Mouse (Mus musculus): ENCODE data around the gene Lyrm4. TPM values are rescaled to one million over a fixed set of nuclear protein-coding genes. Genes with fewer than 3 reads are reported as not detected.

Gene Lyrm4
- polyA plus RNA-seq (2015; fragmentation: Nextera tagmentation; extraction: Ambion mirVana) = 39.3 and 39.8 TPM in 2 replicates

- Histone ChIP-seq H3K9ac (peak within 1 kb of the TSS; percentile 68), H3K27ac (replicated peaks) (peak within 1 kb of the TSS; percentile 98), H3K4me2 (peak within 1 kb of the TSS; percentile 84), H3K4me3 (peak within 1 kb of the TSS; percentile 79), H3K4me1 (replicated peaks) (peaks cover 30% of the 10 kb centered on the region), H3K36me3 (no peaks in the 10 kb centered on the region), H3K27me3 (no peaks in the 10 kb centered on the region), H3K9me3 (no peaks in the 10 kb centered on the region)
- under 1% methylated on average over 74 of the region's 75 CpGs for WGBS
- ATAC-seq (ENCODE audit: low FRiP score, low read depth) = peak; percentile 99
Observed at GRCm38 (mm10) chr13:36117143-36118014, at the start of gene Lyrm4, which contains the start of gene Fars2. Gene Lyrm4 (minus strand): TSS chr13:36117526. Gene Fars2 (plus strand): TSS chr13:36117412.

- H3K9me3 ChIP-seq = no peaks in the 10 kb centered on the region
- 89% methylated on average over 1 of the region's 1 CpGs for WGBS
- H3K4me3 ChIP-seq = no peak overlapping the region
- no peaks in the 10 kb centered on the region for H3K4me1 ChIP-seq (replicated peaks)
- no peaks in the 10 kb centered on the region for H3K27me3 ChIP-seq
- H3K36me3 ChIP-seq = no peaks in the 10 kb centered on the region
- H3K9ac ChIP-seq = no peak overlapping the region
- ATAC-seq (ENCODE audit: low FRiP score, low read depth) = no peak
- no peak overlapping the region for H3K4me2 ChIP-seq
- no peak overlapping the region for H3K27ac ChIP-seq (replicated peaks)
Observed at GRCm38 (mm10) chr13:36163898-36164297, 46.6 kb upstream of the Lyrm4 start.

- ATAC-seq (ENCODE audit: low FRiP score, low read depth) = no peak
- no peak overlapping the region for H3K4me2 ChIP-seq
- H3K9ac ChIP-seq = no peak overlapping the region
- no peaks in the 10 kb centered on the region for H3K9me3 ChIP-seq
- no peak overlapping the region for H3K27ac ChIP-seq (replicated peaks)
- 93% methylated on average over 5 of the region's 5 CpGs for whole genome bisulfite sequencing
- no peaks in the 10 kb centered on the region for H3K27me3 ChIP-seq
- no peaks in the 10 kb centered on the region for H3K4me1 ChIP-seq (replicated peaks)
- H3K4me3 ChIP-seq = no peak overlapping the region
- H3K36me3 ChIP-seq = no peaks in the 10 kb centered on the region
Observed at GRCm38 (mm10) chr13:36163411-36163810, 46.1 kb upstream of the Lyrm4 start.

- Histone ChIP-seq H3K4me2 (no peak overlapping the region), H3K9ac (no peak overlapping the region), H3K36me3 (no peaks in the 10 kb centered on the region), H3K4me1 (replicated peaks) (no peaks in the 10 kb centered on the region), H3K27ac (replicated peaks) (no peak overlapping the region), H3K9me3 (no peaks in the 10 kb centered on the region), H3K27me3 (no peaks in the 10 kb centered on the region), H3K4me3 (no peak overlapping the region)
- 91% methylated on average over 7 of the region's 7 CpGs for WGBS
- no peak for ATAC-seq (ENCODE audit: low FRiP score, low read depth)
Observed at GRCm38 (mm10) chr13:36156340-36156931, 39.1 kb upstream of the Lyrm4 start.

GRCm38 (mm10) chr13:36152728-36153498 lies 35.6 kb upstream of the Lyrm4 start:
- no peaks in the 10 kb centered on the region for H3K36me3 ChIP-seq
- H3K4me3 ChIP-seq = no peak overlapping the region
- H3K9ac ChIP-seq = no peak overlapping the region
- H3K27me3 ChIP-seq = no peaks in the 10 kb centered on the region
- H3K4me1 ChIP-seq (replicated peaks) = peaks cover 7% of the 10 kb centered on the region; the same call in 1 of the 2 replicates
- no peaks in the 10 kb centered on the region for H3K9me3 ChIP-seq
- H3K4me2 ChIP-seq = no peak overlapping the region
- ATAC-seq (ENCODE audit: low FRiP score, low read depth) = no peak
- 79% methylated on average over 5 of the region's 5 CpGs for WGBS
- H3K27ac ChIP-seq (replicated peaks) = no peak overlapping the region

GRCm38 (mm10) chr13:36150272-36150671 lies 32.9 kb upstream of the Lyrm4 start:
- no peak overlapping the region for H3K9ac ChIP-seq
- H3K4me1 ChIP-seq (replicated peaks) = peaks cover 7% of the 10 kb centered on the region; the same call in 1 of the 2 replicates
- 62% methylated on average over 5 of the region's 5 CpGs for WGBS
- no peaks in the 10 kb centered on the region for H3K9me3 ChIP-seq
- no peak overlapping the region for H3K4me2 ChIP-seq
- no peak for ATAC-seq (ENCODE audit: low FRiP score, low read depth)
- no peak overlapping the region for H3K4me3 ChIP-seq
- no peaks in the 10 kb centered on the region for H3K27me3 ChIP-seq
- H3K36me3 ChIP-seq = no peaks in the 10 kb centered on the region
- H3K27ac ChIP-seq (replicated peaks) = no peak overlapping the region

GRCm38 (mm10) chr13:36149175-36149939 lies 32.0 kb upstream of the Lyrm4 start:
- Histone ChIP-seq H3K36me3 (no peaks in the 10 kb centered on the region), H3K27me3 (no peaks in the 10 kb centered on the region), H3K9me3 (no peaks in the 10 kb centered on the region), H3K4me3 (no peak overlapping the region), H3K4me1 (replicated peaks) (peaks cover 7% of the 10 kb centered on the region; the same call in 1 of the 2 replicates), H3K27ac (replicated peaks) (no peak overlapping the region), H3K9ac (no peak overlapping the region), H3K4me2 (no peak overlapping the region)
- 51% methylated on average over 6 of the region's 6 CpGs for WGBS
- no peak for ATAC-seq (ENCODE audit: low FRiP score, low read depth)

GRCm38 (mm10) chr13:36145601-36146000 lies 28.3 kb upstream of the Lyrm4 start:
- Histone ChIP-seq H3K9me3 (no peaks in the 10 kb centered on the region), H3K4me3 (no peak overlapping the region), H3K9ac (no peak overlapping the region), H3K36me3 (no peaks in the 10 kb centered on the region), H3K4me2 (no peak overlapping the region), H3K27ac (replicated peaks) (no peak overlapping the region), H3K4me1 (replicated peaks) (peaks cover 7% of the 10 kb centered on the region; the same call in 1 of the 2 replicates), H3K27me3 (no peaks in the 10 kb centered on the region)
- WGBS = 87% methylated on average over 1 of the region's 1 CpGs
- ATAC-seq (ENCODE audit: low FRiP score, low read depth) = no peak

GRCm38 (mm10) chr13:36140247-36141016 lies 23.1 kb upstream of the Lyrm4 start:
- Histone ChIP-seq H3K9me3 (no peaks in the 10 kb centered on the region), H3K27me3 (no peaks in the 10 kb centered on the region), H3K36me3 (no peaks in the 10 kb centered on the region), H3K4me1 (replicated peaks) (no peaks in the 10 kb centered on the region), H3K4me3 (no peak overlapping the region), H3K9ac (no peak overlapping the region), H3K27ac (replicated peaks) (no peak overlapping the region), H3K4me2 (no peak overlapping the region)
- 78% methylated on average over 5 of the region's 5 CpGs for WGBS
- ATAC-seq (ENCODE audit: low FRiP score, low read depth) = no peak

- H3K9me3 ChIP-seq = no peaks in the 10 kb centered on the region
- WGBS = 88% methylated on average over 5 of the region's 5 CpGs
- no peak overlapping the region for H3K9ac ChIP-seq
Observed at GRCm38 (mm10) chr13:36139703-36140102, 22.4 kb upstream of the Lyrm4 start.

More at GRCm38 (mm10) chr13:36139703-36140102, 22.4 kb upstream of the Lyrm4 start:
- H3K4me2 ChIP-seq = no peak overlapping the region
- no peak for ATAC-seq (ENCODE audit: low FRiP score, low read depth)
- H3K27me3 ChIP-seq = no peaks in the 10 kb centered on the region
- no peaks in the 10 kb centered on the region for H3K36me3 ChIP-seq
- H3K27ac ChIP-seq (replicated peaks) = no peak overlapping the region
- H3K4me1 ChIP-seq (replicated peaks) = no peaks in the 10 kb centered on the region
- no peak overlapping the region for H3K4me3 ChIP-seq
